Mouse (Mus musculus) heart, embryonic 15.5 days (tissue): ENCODE data around the gene Paqr8. TPM values are rescaled to one million over a fixed set of nuclear protein-coding genes. Genes with fewer than 3 reads are reported as not detected.

ENCODE experiments used
- ATAC-seq: fragments of 200-750 bp; cut with Nextera tagmentation; replicated peaks from 2 replicates; pipeline ENCODE4 v1.8.0; 2017; ENCODE audit warnings: low read depth, moderate TSS enrichment; ENCODE audit not compliant: insufficient number of reproducible peaks, insufficient read depth, low FRiP score
- H3K27ac ChIP-seq: fragments of 300-500 bp; sonication (generic); 2 replicates; pipeline ENCODE4 v1.5.1; 2015; ENCODE audit warnings: mild to moderate bottlenecking, inconsistent platforms
- H3K27me3 ChIP-seq: fragments of 300-500 bp; sonication (generic); 2 replicates; pipeline ENCODE4 v1.6.1; 2015; ENCODE audit warnings: inconsistent platforms
- H3K36me3 ChIP-seq: fragments of 300-500 bp; sonication (generic); 2 replicates; pipeline ENCODE4 v1.6.1; 2015; ENCODE audit warnings: mild to moderate bottlenecking, inconsistent platforms
- H3K4me1 ChIP-seq: fragments of 300-500 bp; sonication (generic); replicated peaks from 2 replicates; pipeline ENCODE4 v1.6.1; 2015; ENCODE audit warnings: inconsistent platforms
- H3K4me2 ChIP-seq: fragments of 300-500 bp; sonication (generic); 2 replicates; pipeline ENCODE4 v1.6.1; 2015; ENCODE audit warnings: inconsistent platforms, mild to moderate bottlenecking, moderate library complexity
- H3K4me3 ChIP-seq: fragments of 300-500 bp; sonication (generic); 2 replicates; pipeline ENCODE4 v1.5.1; 2015; ENCODE audit warnings: mild to moderate bottlenecking, inconsistent platforms
- H3K9ac ChIP-seq: fragments of 300-500 bp; sonication (generic); 2 replicates; pipeline ENCODE4 v1.6.1; 2015; ENCODE audit warnings: mild to moderate bottlenecking, inconsistent platforms
- H3K9me3 ChIP-seq: fragments of 300-500 bp; sonication (generic); replicated peaks from 2 replicates; pipeline ENCODE4 v1.6.1; 2016; ENCODE audit warnings: inconsistent platforms
- WGBS: fragments of 180-500 bp; shearing (Covaris S2); methylation state at CpG from one replicate; pipeline ENCODE4 v1.1.7; 2015; ENCODE audit warnings: mixed read lengths; 5-methylcytosine and 5-hydroxymethylcytosine counted together
- polyA plus RNA-seq: library from polyadenylated mRNA; unstranded; fragments of >200 nt; fragmentation: Nextera tagmentation; extraction: Ambion mirVana; gene quantifications from 2 replicates; pipeline ENCODE4 v1.2.1, GENCODE M21; 2015

Gene Paqr8
- 2.2 and 2.6 TPM in 2 replicates for polyA plus RNA-seq

DNA sequence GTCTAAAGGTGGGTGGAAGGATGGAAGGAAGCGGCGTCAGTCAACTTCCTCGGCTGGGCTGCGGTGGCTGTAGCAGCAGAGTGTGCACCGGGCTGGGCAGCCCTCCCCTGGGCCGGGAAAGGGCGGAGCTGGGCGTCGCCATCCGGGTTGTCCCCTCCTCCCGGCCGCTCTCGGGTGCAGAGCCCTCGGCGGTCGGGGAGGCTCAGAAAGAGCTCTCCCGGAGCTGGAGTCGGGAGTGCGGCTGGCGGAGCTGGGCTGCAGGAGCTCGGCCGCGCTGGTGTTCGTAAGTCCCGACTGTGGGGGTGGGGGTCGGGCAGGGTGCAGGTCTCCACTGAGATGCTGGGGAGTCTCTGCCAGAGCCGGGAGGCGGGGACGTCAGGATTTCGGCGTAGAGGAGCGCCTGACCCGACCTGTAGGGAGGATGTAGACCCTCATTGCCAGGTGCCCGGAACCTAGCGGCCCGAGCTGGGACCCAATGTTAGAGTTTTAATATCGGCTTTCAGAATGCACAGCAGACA lies at the start of gene Paqr8:
Paqr8 (plus strand) TSS at position 203 of the 518 bp plus-strand sequence.
- under 1% methylated on average over 37 of the region's 37 CpGs for WGBS
- Histone ChIP-seq H3K27ac (peak within 1 kb of the TSS; percentile 72), H3K4me3 (peak within 1 kb of the TSS; percentile 65), H3K9ac (peak within 1 kb of the TSS; percentile 57), H3K27me3 (no peaks in the 10 kb centered on the region), H3K4me1 (peaks cover 8% of the 10 kb centered on the region), H3K36me3 (no peaks in the 10 kb centered on the region), H3K9me3 (no peaks in the 10 kb centered on the region), H3K4me2 (peak within 1 kb of the TSS; percentile 87)
- ATAC-seq, result peak; percentile 98

DNA sequence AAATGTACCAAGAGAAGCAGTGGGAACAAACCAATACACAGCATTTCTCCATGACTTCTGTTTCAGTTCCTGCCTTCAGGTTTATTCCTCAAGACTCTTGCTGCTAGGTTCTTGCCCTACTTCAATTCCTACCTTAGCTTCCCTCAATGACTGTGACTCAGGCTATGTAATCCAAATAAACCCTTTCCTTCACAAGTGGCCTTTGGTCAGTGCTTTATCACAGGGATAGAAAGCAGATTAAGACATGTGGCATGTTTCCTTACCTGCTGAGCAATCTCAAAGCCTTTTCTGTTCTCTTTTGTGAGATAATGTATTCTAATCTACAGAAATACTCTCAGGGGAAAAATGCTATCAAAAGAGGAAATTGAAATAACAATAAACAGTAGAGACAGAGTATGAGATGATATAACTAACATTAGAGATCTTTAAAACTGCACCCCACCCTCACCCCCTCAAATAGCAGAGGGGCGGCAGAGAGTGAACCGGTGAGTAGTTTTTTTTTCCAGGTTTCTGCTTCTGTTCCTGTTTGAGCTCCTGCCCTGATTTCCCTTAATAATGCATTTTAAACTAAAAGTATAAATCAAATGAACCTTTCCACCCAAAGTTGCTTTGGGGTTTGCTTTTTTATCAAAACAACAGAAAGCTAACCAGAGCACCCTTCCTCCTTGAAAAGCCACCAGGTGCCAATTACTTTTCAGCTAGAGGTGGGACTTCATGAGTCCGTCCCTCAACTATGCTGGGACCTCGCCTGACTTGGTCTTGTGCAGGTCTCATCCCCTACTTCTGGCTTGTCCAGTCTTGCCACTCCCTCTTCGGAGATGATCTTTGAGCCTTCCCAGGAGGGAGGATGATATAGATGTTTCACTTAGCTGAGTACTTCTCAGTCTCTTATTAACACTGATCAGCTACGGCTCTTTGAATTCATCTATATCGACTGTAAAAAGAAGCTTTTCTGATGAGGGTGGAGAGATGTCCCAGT lies 33.2 kb upstream of the Paqr8 start:
- H3K36me3 ChIP-seq, result no peaks in the 10 kb centered on the region
- no peak overlapping the region for H3K9ac ChIP-seq
- no peaks in the 10 kb centered on the region for H3K27me3 ChIP-seq
- H3K4me2 ChIP-seq, result no peak overlapping the region
- H3K4me1 ChIP-seq, result no peaks in the 10 kb centered on the region
- no peak overlapping the region for H3K4me3 ChIP-seq
- ATAC-seq, result no peak
- H3K9me3 ChIP-seq, result 0 out of 2 replicates have a peak, but pooled peaks cover 4% of the 10 kb centered on the region
- 82% methylated on average over 7 of the region's 7 CpGs for WGBS
- H3K27ac ChIP-seq, result no peak overlapping the region

- no peak overlapping the region for H3K9ac ChIP-seq
- no peak overlapping the region for H3K27ac ChIP-seq
- H3K4me3 ChIP-seq, result no peak overlapping the region
- H3K4me2 ChIP-seq, result no peak overlapping the region
- no peaks in the 10 kb centered on the region for H3K9me3 ChIP-seq
- no peaks in the 10 kb centered on the region for H3K36me3 ChIP-seq
- no peaks in the 10 kb centered on the region for H3K27me3 ChIP-seq
- no peaks in the 10 kb centered on the region for H3K4me1 ChIP-seq
- no peak for ATAC-seq
- 72% methylated on average over 3 of the region's 3 CpGs for WGBS
Observed at GRCm38 (mm10) chr1:20860775-20861174, 29.6 kb upstream of the Paqr8 start.

GRCm38 (mm10) chr1:20861865-20862264 lies 28.5 kb upstream of the Paqr8 start:
- Histone ChIP-seq H3K4me2 (no peak overlapping the region), H3K27ac (no peak overlapping the region), H3K27me3 (no peaks in the 10 kb centered on the region), H3K4me3 (no peak overlapping the region), H3K9ac (no peak overlapping the region), H3K36me3 (no peaks in the 10 kb centered on the region), H3K9me3 (no peaks in the 10 kb centered on the region), H3K4me1 (no peaks in the 10 kb centered on the region)
- WGBS, result 86% methylated on average over 3 of the region's 3 CpGs
- ATAC-seq, result no peak

- H3K27ac ChIP-seq, result no peak overlapping the region
- no peak for ATAC-seq
- H3K4me2 ChIP-seq, result no peak overlapping the region
Observed at GRCm38 (mm10) chr1:20863452-20864172, 26.8 kb upstream of the Paqr8 start.

GRCm38 (mm10) chr1:20867241-20867902 lies 23.0 kb upstream of the Paqr8 start:
- Histone ChIP-seq H3K27ac (no peak overlapping the region), H3K9me3 (no peaks in the 10 kb centered on the region), H3K4me3 (no peak overlapping the region), H3K4me2 (no peak overlapping the region), H3K9ac (no peak overlapping the region), H3K27me3 (no peaks in the 10 kb centered on the region), H3K36me3 (no peaks in the 10 kb centered on the region), H3K4me1 (peaks cover 8% of the 10 kb centered on the region)
- no peak for ATAC-seq
- 43% methylated on average over 8 of the region's 8 CpGs for WGBS

More at GRCm38 (mm10) chr1:20863452-20864172, 26.8 kb upstream of the Paqr8 start:
- Histone ChIP-seq H3K4me3 (no peak overlapping the region), H3K4me1 (peaks cover 5% of the 10 kb centered on the region), H3K9me3 (no peaks in the 10 kb centered on the region), H3K9ac (no peak overlapping the region), H3K27me3 (no peaks in the 10 kb centered on the region), H3K36me3 (no peaks in the 10 kb centered on the region)
- 47% methylated on average over 5 of the region's 5 CpGs for WGBS

DNA sequence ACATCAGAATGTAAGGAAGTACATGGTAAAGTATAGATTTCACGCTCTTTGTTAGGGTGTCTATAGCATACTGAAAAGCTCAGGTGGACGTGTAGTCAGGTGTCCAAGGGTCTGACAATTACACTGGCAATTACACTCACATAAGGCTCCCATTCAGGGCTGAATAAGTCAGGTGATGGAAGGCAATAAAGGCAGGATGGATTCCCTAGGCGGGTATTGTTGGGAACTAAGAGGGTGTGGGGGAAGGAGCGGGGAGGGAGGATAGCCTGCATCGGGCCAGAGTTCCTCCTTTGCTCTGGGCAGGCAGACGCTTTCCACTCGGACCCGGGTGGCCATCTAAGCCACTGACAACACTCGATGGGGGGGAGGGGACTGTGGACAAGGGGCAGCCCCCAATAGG lies 22.4 kb upstream of the Paqr8 start:
- H3K4me2 ChIP-seq, result no peak overlapping the region
- no peak overlapping the region for H3K9ac ChIP-seq
- ATAC-seq, result no peak
- no peak overlapping the region for H3K4me3 ChIP-seq
- H3K4me1 ChIP-seq, result peaks cover 9% of the 10 kb centered on the region
- no peaks in the 10 kb centered on the region for H3K9me3 ChIP-seq
- no peaks in the 10 kb centered on the region for H3K27me3 ChIP-seq
- no peaks in the 10 kb centered on the region for H3K36me3 ChIP-seq
- no peak overlapping the region for H3K27ac ChIP-seq
- 69% methylated on average over 9 of the region's 9 CpGs for WGBS

DNA sequence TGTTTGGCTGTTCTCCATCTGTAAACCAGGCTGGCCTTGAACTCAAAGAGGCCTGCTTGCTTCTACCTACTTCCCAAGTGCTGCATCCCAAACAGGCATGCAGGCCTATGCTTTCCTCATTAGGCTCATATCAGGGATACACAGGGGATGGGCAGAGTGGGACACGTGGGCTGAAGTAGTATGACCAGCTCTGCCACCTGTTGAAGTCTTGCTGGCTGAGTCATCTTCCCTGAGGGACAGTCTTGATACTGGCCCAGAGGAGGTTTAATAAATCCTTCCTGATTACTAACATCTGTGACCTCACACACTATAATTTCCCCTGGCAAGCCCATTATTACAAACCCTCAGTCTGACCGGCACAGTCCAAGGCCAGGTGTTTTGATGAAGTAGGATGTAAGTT lies 19.5 kb upstream of the Paqr8 start:
- peaks cover 9% of the 10 kb centered on the region for H3K4me1 ChIP-seq
- no peak for ATAC-seq
- no peaks in the 10 kb centered on the region for H3K9me3 ChIP-seq
- H3K27me3 ChIP-seq, result no peaks in the 10 kb centered on the region
- H3K9ac ChIP-seq, result no peak overlapping the region
- no peak overlapping the region for H3K4me2 ChIP-seq
- H3K36me3 ChIP-seq, result no peaks in the 10 kb centered on the region
- 55% methylated on average over 2 of the region's 2 CpGs for WGBS
- H3K4me3 ChIP-seq, result no peak overlapping the region
- H3K27ac ChIP-seq, result no peak overlapping the region

- no peak overlapping the region for H3K4me2 ChIP-seq
- no peaks in the 10 kb centered on the region for H3K27me3 ChIP-seq
- no peak overlapping the region for H3K27ac ChIP-seq
- peaks cover 6% of the 10 kb centered on the region for H3K4me1 ChIP-seq
- H3K4me3 ChIP-seq, result no peak overlapping the region
- ATAC-seq, result no peak
- H3K36me3 ChIP-seq, result no peaks in the 10 kb centered on the region
- no peaks in the 10 kb centered on the region for H3K9me3 ChIP-seq
- no peak overlapping the region for H3K9ac ChIP-seq
- 78% methylated on average over 5 of the region's 5 CpGs for WGBS
Observed at GRCm38 (mm10) chr1:20872496-20872895, 17.9 kb upstream of the Paqr8 start.

- no peak overlapping the region for H3K9ac ChIP-seq
- no peak overlapping the region for H3K4me2 ChIP-seq
- H3K36me3 ChIP-seq, result no peaks in the 10 kb centered on the region
- H3K27ac ChIP-seq, result no peak overlapping the region
- no peak overlapping the region for H3K4me3 ChIP-seq
- no peak for ATAC-seq
- H3K9me3 ChIP-seq, result no peaks in the 10 kb centered on the region
- 0 out of 2 replicates have a peak, but pooled peaks cover 3% of the 10 kb centered on the region for H3K4me1 ChIP-seq
- no peaks in the 10 kb centered on the region for H3K27me3 ChIP-seq
- 87% methylated on average over 6 of the region's 6 CpGs for WGBS
Observed at GRCm38 (mm10) chr1:20874061-20874460, 16.3 kb upstream of the Paqr8 start.

DNA sequence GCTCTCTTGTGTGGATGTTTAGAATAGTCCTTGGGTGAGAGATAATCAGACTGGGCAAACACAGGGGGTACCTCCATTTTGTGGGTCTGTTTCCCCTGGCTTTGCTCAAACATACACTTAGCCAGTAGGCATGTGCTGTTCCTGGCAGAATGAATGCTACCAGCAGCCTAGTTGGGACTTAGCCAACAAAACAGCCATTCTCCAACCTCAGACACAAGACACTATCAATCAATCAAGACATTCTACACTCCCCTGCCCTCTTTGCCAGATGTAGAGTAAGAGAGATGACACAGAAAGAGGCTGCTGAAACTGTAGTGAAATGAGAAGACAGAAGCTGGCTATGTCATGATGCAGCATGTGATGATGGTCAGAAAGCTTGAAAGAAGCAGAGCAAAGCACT lies 13.1 kb upstream of the Paqr8 start:
- H3K4me3 ChIP-seq, result no peak overlapping the region

More for the DNA sequence above, 13.1 kb upstream of the Paqr8 start:
- no peaks in the 10 kb centered on the region for H3K9me3 ChIP-seq
- no peaks in the 10 kb centered on the region for H3K27me3 ChIP-seq
- no peak for ATAC-seq
- H3K4me1 ChIP-seq, result 0 out of 2 replicates have a peak, but pooled peaks cover 1% of the 10 kb centered on the region
- no peak overlapping the region for H3K27ac ChIP-seq
- H3K4me2 ChIP-seq, result no peak overlapping the region
- H3K36me3 ChIP-seq, result no peaks in the 10 kb centered on the region
- no peak overlapping the region for H3K9ac ChIP-seq
